ENCODE assay signal across 9 mouse cellular contexts in genomic region chr2:97467664-97468063, GRCm38 (mm10).
DNase-seq lines count a peak whose midpoint lies in the region; ATAC-seq and TF ChIP-seq lines count a peak whose summit lies in the region.
"Had no signal": no experiment of that assay in that cellular context is flagged by ENCODE, and none has a peak within 500 bp of the region (broad histone marks: within the 10 kb centered on the region; RNA-seq: fewer than 3 reads in every experiment).

No protein-coding gene starts in this region.

- DNase-seq in layer of hippocampus, adult 2 months (ENCODE audit: low spot score in 2 of 2): no peak
- DNase-seq in layer of hippocampus, adult 11-12 months (ENCODE audit: low spot score): no peak
- DNase-seq in right cerebral cortex, postnatal 4 days: no peak
- DNase-seq in gastrocnemius, adult 18-20 months (ENCODE audit: low spot score): no peak
- no peak for DNase-seq in lung, postnatal 25 days (ENCODE audit: low spot score)

- TF ChIP-seq CTCF in layer of hippocampus, adult 2 months (conservative IDR thresholded peaks at IDR 0.05): no peak
- TF ChIP-seq CTCF in embryonic fibroblast, embryonic 13.5 days (IDR thresholded peaks at IDR 0.05; ENCODE audit: borderline replicate concordance, insufficient read depth, low read length): no peak
- no peak for TF ChIP-seq CTCF in intestine, postnatal 0 days (IDR thresholded peaks at IDR 0.05; ENCODE audit: low read depth)

- no peaks in the 10 kb centered on the region for H3K9me3 ChIP-seq in intestine, postnatal 0 days (ENCODE audit: control insufficient read depth)
- no peaks in the 10 kb centered on the region for H3K9me3 ChIP-seq in neural tube, embryonic 13.5 days

- peak overlapping the region; percentile 94 for H3K27ac ChIP-seq in layer of hippocampus, adult 2 months
- H3K27ac ChIP-seq in embryonic fibroblast, embryonic 13.5 days (ENCODE audit: insufficient read depth, low read length): peak overlapping the region; percentile 72
- H3K27ac ChIP-seq in intestine, postnatal 0 days (ENCODE audit: low read depth, low read length): no peak overlapping the region
- peak overlapping the region; percentile 93 for H3K27ac ChIP-seq in neural tube, embryonic 13.5 days (replicated peaks)

- peak overlapping the region; percentile 83 for H3K4me2 ChIP-seq in intestine, postnatal 0 days (replicated peaks; ENCODE audit: low read depth)
- peak overlapping the region; percentile 75 for H3K4me2 ChIP-seq in neural tube, embryonic 13.5 days

- H3K36me3 ChIP-seq in intestine, postnatal 0 days (ENCODE audit: control insufficient read depth, insufficient read depth): no peaks in the 10 kb centered on the region
- H3K36me3 ChIP-seq in neural tube, embryonic 13.5 days: no peaks in the 10 kb centered on the region

- H3K4me3 ChIP-seq in layer of hippocampus, adult 2 months: peak overlapping the region; percentile 61
- peak overlapping the region; percentile 71 for H3K4me3 ChIP-seq in embryonic fibroblast, embryonic 13.5 days (ENCODE audit: insufficient read depth, low read length)
- peak overlapping the region; percentile 55 for H3K4me3 ChIP-seq in intestine, postnatal 0 days (ENCODE audit: low read depth, low read length)
- peak overlapping the region; percentile 59 for H3K4me3 ChIP-seq in neural tube, embryonic 13.5 days

- TF ChIP-seq POLR2A in embryonic fibroblast, embryonic 13.5 days (IDR thresholded peaks at IDR 0.05; ENCODE audit: low read depth, low read length): no peak

- ATAC-seq in intestine, postnatal 0 days: no peak
- ATAC-seq in neural tube, embryonic 13.5 days (ENCODE audit: low read depth): no peak
- ATAC-seq: Patski had no signal

- WGBS in intestine, postnatal 0 days: 12% methylated on average over 8 of the region's 8 CpGs
- 6% methylated on average over 8 of the region's 8 CpGs for WGBS in neural tube, embryonic 13.5 days

- H3K9ac ChIP-seq in intestine, postnatal 0 days (ENCODE audit: low read depth, low read length): no peak overlapping the region
- H3K9ac ChIP-seq in neural tube, embryonic 13.5 days: peak overlapping the region; percentile 81

- no peaks in the 10 kb centered on the region for H3K4me1 ChIP-seq in embryonic fibroblast, embryonic 13.5 days (ENCODE audit: control insufficient read depth, insufficient read depth, low read length)
- H3K4me1 ChIP-seq in intestine, postnatal 0 days (replicated peaks; ENCODE audit: control insufficient read depth, insufficient read depth, low read length): no peaks in the 10 kb centered on the region
- H3K4me1 ChIP-seq in neural tube, embryonic 13.5 days (replicated peaks): peaks cover 36% of the 10 kb centered on the region

- 0 out of 2 replicates have a peak, but pooled peaks cover 5% of the 10 kb centered on the region for H3K27me3 ChIP-seq in intestine, postnatal 0 days (replicated peaks; ENCODE audit: control insufficient read depth, insufficient read depth, low read length)
- H3K27me3 ChIP-seq in neural tube, embryonic 13.5 days: no peaks in the 10 kb centered on the region
